In the genomic region with DNA sequence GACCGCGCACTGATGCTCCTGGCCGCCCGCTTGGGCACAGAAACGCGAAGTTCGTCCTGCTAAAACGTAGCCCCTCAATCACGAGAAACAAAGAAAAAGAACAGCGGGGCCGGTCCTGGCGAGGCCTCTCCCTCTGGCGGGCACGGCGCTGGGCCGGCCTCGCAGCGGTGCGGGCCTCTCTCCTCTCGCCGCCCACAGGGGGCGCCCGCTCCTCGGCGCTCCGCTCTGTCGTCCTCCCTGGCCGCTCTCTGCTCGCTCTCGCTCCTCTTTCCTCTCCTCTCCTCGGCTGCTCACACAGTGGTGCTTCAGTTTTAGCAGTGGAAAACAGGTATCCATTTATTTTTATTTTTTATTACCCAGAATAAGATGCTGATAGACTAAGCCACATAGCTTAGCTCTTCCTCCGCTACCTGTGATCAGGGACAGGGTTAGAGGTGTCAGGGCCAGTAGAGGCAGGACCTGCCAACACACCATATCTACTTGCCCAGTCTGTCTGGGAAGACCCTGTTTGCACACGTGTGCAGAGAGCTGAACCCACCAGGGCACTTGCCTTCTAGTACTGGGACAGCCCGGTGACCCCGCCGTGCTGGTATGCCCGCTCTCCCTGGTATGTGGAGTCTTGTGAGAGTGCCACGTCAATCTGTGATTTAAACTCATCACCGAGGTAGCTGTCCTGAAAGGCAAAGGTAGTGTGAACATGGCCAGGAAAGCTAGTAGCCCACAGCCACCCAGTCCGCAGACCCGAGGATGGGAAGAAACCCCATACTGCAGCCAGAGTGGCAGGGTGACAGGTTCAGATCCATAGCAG, we compare ENCODE assay signal across 8 mouse cellular contexts. TPM values are rescaled to one million over a fixed set of nuclear protein-coding genes. Genes with fewer than 3 reads are reported as not detected.
DNase-seq lines count a peak whose midpoint lies in the region; ATAC-seq lines count a peak whose summit lies in the region.

No protein-coding gene starts in this region.

- H3K27ac ChIP-seq in kidney, embryonic 16.5 days (ENCODE audit: low read length) = no peak overlapping the region
- H3K27ac ChIP-seq in midbrain, embryonic 16.5 days (ENCODE audit: low read length) = no peak overlapping the region; the same call in none of the 2 replicates

- WGBS in kidney, embryonic 16.5 days = 30% methylated on average over 41 of the region's 41 CpGs
- WGBS in midbrain, embryonic 16.5 days = 28% methylated on average over 35 of the region's 41 CpGs

- no peak overlapping the region for H3K4me3 ChIP-seq in kidney, embryonic 16.5 days (ENCODE audit: low read length)
- H3K4me3 ChIP-seq in midbrain, embryonic 16.5 days (ENCODE audit: low read depth, low read length) = no peak overlapping the region

- peak; percentile 62 for ATAC-seq in kidney, embryonic 16.5 days (ENCODE audit: low FRiP score, low TSS enrichment)
- peak; percentile 76 for ATAC-seq in midbrain, embryonic 16.5 days
- no peak for ATAC-seq in activated CD4-positive, CD25-positive, alpha-beta regulatory T cell, adult 4 months

- no peaks in the 10 kb centered on the region for H3K27me3 ChIP-seq in kidney, embryonic 16.5 days (ENCODE audit: insufficient read depth, low read length)
- no peaks in the 10 kb centered on the region for H3K27me3 ChIP-seq in midbrain, embryonic 16.5 days (ENCODE audit: control insufficient read depth, insufficient read depth, low read depth, low read length)

- peak; percentile 95 for DNase-seq in heart, adult 11 months
- DNase-seq in heart, adult 8-10 months (ENCODE audit: low spot score) = no peak
- DNase-seq in embryo, embryonic 11 days = peak; percentile 90
- DNase-seq in gastrocnemius, postnatal 4 days (ENCODE audit: low spot score in 2 of 2) = peak; percentile 74 to 79
- peak; percentile 72 for DNase-seq in liver

- no peak overlapping the region for H3K9ac ChIP-seq in kidney, embryonic 16.5 days (replicated peaks; ENCODE audit: low read length)
- H3K9ac ChIP-seq in midbrain, embryonic 16.5 days (ENCODE audit: low read depth, low read length) = 0 out of 2 replicates have a peak overlapping the region, but pooled peaks have one; percentile 20

- no peaks in the 10 kb centered on the region for H3K9me3 ChIP-seq in kidney, embryonic 16.5 days (ENCODE audit: low read length)
- no peaks in the 10 kb centered on the region for H3K9me3 ChIP-seq in midbrain, embryonic 16.5 days (replicated peaks; ENCODE audit: control insufficient read depth, low read length, poor library complexity, severe bottlenecking)

- peaks cover 60% of the 10 kb centered on the region for H3K36me3 ChIP-seq in kidney, embryonic 16.5 days (ENCODE audit: insufficient read depth, low read length)
- peaks cover 66% of the 10 kb centered on the region for H3K36me3 ChIP-seq in midbrain, embryonic 16.5 days (ENCODE audit: control insufficient read depth, insufficient read depth, low read length)

- H3K4me1 ChIP-seq in kidney, embryonic 16.5 days (ENCODE audit: insufficient read depth, low read length) = peaks cover 22% of the 10 kb centered on the region
- H3K4me1 ChIP-seq in midbrain, embryonic 16.5 days (ENCODE audit: control insufficient read depth, insufficient read depth, low read length) = peaks cover 10% of the 10 kb centered on the region

- no peak overlapping the region for H3K4me2 ChIP-seq in kidney, embryonic 16.5 days (replicated peaks; ENCODE audit: low read depth, low read length)
- no peak overlapping the region for H3K4me2 ChIP-seq in midbrain, embryonic 16.5 days (ENCODE audit: low read length)

RNA-seq across cellular contexts. Expression of a gene that starts 2.7 kb away (rescaled TPM):
- total RNA-seq in heart, adult 8-10 months (2022) = under 1 TPM in 3 of 4 experiments, not detected in 1; 0.23 to 0.85 (median 0.41) TPM
- total RNA-seq in gastrocnemius, postnatal 4 days (2021) = 1 to 10 TPM; 3.5 to 4.0 TPM
- 5.5 TPM in 2 replicates for polyA plus RNA-seq in kidney, embryonic 16.5 days (2015; fragmentation: Nextera tagmentation; extraction: Ambion mirVana)
- 2.5 and 7.0 TPM in 2 replicates for polyA plus RNA-seq in midbrain, embryonic 16.5 days (2015; fragmentation: Nextera tagmentation; extraction: Ambion mirVana)
- under 1 TPM in 1 of 2 experiments, not detected in 1; 0.79 TPM for polyA plus RNA-seq in activated CD4-positive, CD25-positive, alpha-beta regulatory T cell, adult 4 months (2017; shearing (Covaris generic))

RNA-seq across cellular contexts. Expression of a gene that starts 16.7 kb away (rescaled TPM):
- under 1 TPM; 0.14 to 0.53 (median 0.38) TPM for total RNA-seq in heart, adult 8-10 months (2022)
- total RNA-seq in gastrocnemius, postnatal 4 days (2021) = 10 to 100 TPM; 23.1 to 24.4 TPM
- 2.5 and 2.7 TPM in 2 replicates for polyA plus RNA-seq in kidney, embryonic 16.5 days (2015; fragmentation: Nextera tagmentation; extraction: Ambion mirVana)
- 40.3 and 42.1 TPM in 2 replicates for polyA plus RNA-seq in midbrain, embryonic 16.5 days (2015; fragmentation: Nextera tagmentation; extraction: Ambion mirVana)
- not detected for polyA plus RNA-seq in activated CD4-positive, CD25-positive, alpha-beta regulatory T cell, adult 4 months (2017; shearing (Covaris generic))

RNA-seq across cellular contexts. Expression of a gene that starts 20.8 kb away (rescaled TPM):
- total RNA-seq in heart, adult 8-10 months (2022) = 10 to 100 TPM; 46.7 to 48.8 (median 47.5) TPM
- total RNA-seq in gastrocnemius, postnatal 4 days (2021) = 10 to 100 TPM; 45.0 to 47.9 TPM
- 10.6 and 10.9 TPM in 2 replicates for polyA plus RNA-seq in kidney, embryonic 16.5 days (2015; fragmentation: Nextera tagmentation; extraction: Ambion mirVana)
- 11.3 and 11.6 TPM in 2 replicates for polyA plus RNA-seq in midbrain, embryonic 16.5 days (2015; fragmentation: Nextera tagmentation; extraction: Ambion mirVana)
- 10 to 100 TPM; 12.1 to 15.3 TPM for polyA plus RNA-seq in activated CD4-positive, CD25-positive, alpha-beta regulatory T cell, adult 4 months (2017; shearing (Covaris generic))

RNA-seq across cellular contexts. Expression of a gene that starts 30.0 kb away (rescaled TPM):
- 100 to 1,000 TPM; 148 to 165 (median 161) TPM for total RNA-seq in heart, adult 8-10 months (2022)
- 100 to 1,000 TPM; 168 to 177 TPM for total RNA-seq in gastrocnemius, postnatal 4 days (2021)
- polyA plus RNA-seq in kidney, embryonic 16.5 days (2015; fragmentation: Nextera tagmentation; extraction: Ambion mirVana) = 389 and 439 TPM in 2 replicates
- polyA plus RNA-seq in midbrain, embryonic 16.5 days (2015; fragmentation: Nextera tagmentation; extraction: Ambion mirVana) = 261 and 268 TPM in 2 replicates
- polyA plus RNA-seq in activated CD4-positive, CD25-positive, alpha-beta regulatory T cell, adult 4 months (2017; shearing (Covaris generic)) = 100 to 1,000 TPM; 312 to 332 TPM

RNA-seq across cellular contexts. Expression of a gene that starts 30.0 kb away (rescaled TPM):
- total RNA-seq in heart, adult 8-10 months (2022) = 10 to 100 TPM; 26.0 to 34.5 (median 31.9) TPM
- 10 to 100 TPM; 42.8 to 42.9 TPM for total RNA-seq in gastrocnemius, postnatal 4 days (2021)
- polyA plus RNA-seq in kidney, embryonic 16.5 days (2015; fragmentation: Nextera tagmentation; extraction: Ambion mirVana) = 51.8 and 54.1 TPM in 2 replicates
- polyA plus RNA-seq in midbrain, embryonic 16.5 days (2015; fragmentation: Nextera tagmentation; extraction: Ambion mirVana) = 40.3 and 45.0 TPM in 2 replicates
- 10 to 100 TPM; 44.3 to 46.8 TPM for polyA plus RNA-seq in activated CD4-positive, CD25-positive, alpha-beta regulatory T cell, adult 4 months (2017; shearing (Covaris generic))

Comparison
In these comparisons a context has a peak if more than half of its experiments do, and no peak if none do; other contexts are left out.
1. RNA of a gene that starts 16.7 kb away (polyA plus RNA-seq): 40.3 to 42.1 TPM in midbrain, embryonic 16.5 days; 2.5 to 2.7 TPM in kidney, embryonic 16.5 days and not detected in activated CD4-positive, CD25-positive, alpha-beta regulatory T cell, adult 4 months; every median in the first group is over 10 times any median in the second.